Mouse (Mus musculus): Measurements from ENCODE around the gene Mpeg1.

Gene Mpeg1

DNA sequence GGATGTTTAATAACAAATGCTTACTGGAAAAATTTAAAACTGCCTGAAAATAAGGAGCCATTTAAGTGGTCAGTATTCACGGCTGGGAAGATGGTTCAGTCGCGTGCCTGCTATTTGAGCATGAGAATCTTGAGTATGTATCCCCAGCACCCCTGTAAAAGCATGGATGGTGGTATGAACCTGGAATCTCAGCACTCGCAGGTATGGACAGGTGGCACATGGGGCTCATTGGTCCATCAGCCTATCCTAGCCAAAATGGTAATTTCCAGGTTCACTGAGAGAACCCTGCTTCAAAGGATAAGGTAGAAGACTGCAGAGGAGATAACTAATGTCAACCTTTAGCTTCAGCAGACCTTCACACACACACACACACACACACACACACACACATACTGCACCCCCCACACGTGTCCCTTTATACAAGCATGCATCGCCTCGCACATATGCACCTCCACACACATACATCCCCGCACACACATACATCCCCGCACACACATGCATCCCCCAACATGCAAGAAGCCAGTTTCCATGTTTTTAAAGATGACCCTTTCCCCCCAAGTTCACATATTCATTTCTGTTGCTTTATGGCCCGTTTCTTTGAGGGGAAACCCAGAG, 5.1 kb downstream of the Mpeg1 start:
- DNase-seq (ENCODE audit: low spot score in 2 of 2): no peak

DNA sequence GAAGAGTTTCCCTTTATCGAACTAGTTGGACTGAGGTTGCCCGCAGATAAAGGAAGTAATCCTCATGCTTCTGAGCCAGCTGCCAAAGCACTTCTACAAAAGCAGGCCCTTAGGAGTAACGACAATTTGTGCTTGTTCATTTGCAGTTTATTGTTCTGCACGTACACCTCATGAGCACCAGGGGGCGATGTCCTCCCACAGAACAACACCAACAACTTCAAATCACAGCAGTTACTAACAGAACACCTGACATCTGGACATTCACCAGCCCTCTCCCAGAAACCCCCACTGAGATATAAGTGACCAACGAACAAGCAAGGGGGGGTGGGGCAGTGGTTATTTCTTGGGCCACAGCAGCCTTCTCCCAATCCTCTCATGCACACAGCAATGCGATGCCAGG, 5.6 kb downstream of the Mpeg1 start:
- DNase-seq (ENCODE audit: low spot score in 2 of 2): no peak

DNA sequence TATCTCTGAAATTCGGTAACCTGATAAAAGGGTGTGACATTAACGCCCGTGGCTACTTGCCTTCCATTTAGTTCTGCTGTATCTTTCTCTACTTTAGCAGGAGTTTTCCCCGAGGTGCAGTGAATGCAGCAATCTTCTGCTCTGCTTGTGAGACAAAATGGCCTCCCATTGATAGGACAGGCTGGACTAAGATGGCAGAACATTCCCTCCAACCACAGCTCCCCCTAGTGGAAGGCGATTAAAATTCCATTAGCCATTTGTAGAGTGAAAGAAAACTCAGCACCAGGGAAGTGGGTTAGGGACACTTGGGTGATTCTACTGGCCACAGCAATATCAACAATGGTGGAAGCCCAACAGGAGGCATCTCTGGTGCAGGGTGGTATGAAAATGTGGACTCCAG, 6.9 kb downstream of the Mpeg1 start:
- no peak for DNase-seq (ENCODE audit: low spot score in 2 of 2)

DNA sequence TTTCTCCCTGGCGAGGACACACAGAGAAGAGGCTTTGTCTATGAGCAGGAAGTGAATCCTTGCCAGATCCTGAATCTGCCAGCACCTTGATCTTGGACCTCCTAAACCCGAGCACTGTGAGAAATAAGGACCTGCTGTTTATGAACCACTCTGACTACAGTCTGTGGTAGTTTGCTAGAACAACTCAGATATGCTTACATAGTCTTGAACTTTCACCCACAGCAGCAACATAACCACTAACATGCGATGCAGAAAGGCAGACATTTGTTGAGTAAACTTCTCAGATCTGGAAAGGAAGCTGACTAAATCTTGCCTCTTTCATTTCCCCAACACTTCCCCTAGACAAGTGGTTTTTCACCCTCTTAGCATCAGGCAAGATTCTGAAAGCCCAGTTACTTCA, 11.3 kb downstream of the Mpeg1 start:
- DNase-seq (ENCODE audit: low spot score in 2 of 2): no peak

DNA sequence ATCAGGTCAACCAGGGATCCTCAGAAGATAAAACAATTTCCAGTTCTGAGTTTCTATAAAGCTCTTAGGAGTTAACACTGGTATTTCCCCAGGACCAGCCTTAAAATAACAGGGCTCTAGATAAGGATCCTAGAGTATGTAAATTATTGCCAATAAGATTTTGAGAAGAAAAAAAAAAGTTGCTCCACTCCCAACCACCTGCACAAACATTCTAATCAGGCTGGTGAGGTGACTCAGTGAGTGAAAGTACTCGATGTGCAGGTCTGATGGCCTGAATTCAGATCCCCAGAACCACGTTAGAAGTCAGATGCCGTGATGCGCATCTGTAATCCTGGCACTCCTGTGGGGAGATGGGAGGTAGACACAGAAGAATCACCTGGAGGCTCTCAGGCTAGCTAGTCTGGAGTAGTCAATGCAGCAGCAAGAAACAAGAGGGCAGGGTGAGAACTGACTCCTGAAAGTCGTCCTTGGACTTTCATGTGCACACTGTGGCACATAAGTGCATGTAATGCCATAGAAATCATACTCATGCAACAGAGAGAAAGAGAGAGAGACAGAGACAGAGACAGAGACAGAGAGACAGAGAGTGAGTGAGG, 11.9 kb downstream of the Mpeg1 start:
- no peak for DNase-seq (ENCODE audit: low spot score in 2 of 2)

DNA sequence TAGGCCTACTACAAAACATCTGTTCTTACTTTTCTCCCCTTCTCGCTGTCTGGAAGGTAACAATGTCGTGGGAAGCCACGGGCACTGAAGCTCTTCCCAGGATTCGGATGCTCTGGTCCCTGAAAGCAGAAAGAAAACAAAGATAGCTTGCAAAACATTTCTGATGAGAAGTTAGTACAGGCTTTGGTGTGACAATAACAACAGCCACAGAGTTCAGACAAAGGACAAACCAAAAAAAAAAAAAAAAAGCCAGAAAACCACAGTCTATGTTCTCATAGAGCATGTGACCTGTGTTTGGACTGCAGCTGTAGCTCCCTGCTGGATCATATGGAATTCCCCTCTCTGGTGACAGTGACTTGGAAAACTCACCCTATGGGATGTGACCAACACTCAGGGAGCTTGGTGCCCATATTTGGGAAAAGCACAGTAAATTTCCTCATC, 12.6 kb downstream of the Mpeg1 start:
- DNase-seq (ENCODE audit: low spot score in 2 of 2): no peak

DNA sequence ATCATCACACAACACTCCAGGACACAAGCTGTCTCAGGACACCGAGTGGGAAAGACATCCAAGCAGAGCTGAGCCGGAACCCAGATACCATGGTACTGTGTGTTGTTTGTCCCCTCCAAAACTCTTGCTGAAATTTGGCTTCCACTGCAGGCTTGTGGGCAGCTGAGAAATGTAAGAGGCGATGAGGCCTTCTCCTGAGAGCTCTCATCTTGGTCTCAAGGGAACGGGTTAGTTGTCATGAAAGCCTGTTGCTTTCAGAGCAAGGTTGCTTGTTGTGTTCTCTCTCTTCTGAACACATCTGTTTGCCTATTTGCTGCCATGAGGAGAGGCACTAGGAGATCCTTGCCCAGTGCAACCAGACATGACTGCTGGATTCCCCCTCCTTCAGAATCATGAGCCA, 13.4 kb downstream of the Mpeg1 start:
- no peak for DNase-seq (ENCODE audit: low spot score in 2 of 2)

DNA sequence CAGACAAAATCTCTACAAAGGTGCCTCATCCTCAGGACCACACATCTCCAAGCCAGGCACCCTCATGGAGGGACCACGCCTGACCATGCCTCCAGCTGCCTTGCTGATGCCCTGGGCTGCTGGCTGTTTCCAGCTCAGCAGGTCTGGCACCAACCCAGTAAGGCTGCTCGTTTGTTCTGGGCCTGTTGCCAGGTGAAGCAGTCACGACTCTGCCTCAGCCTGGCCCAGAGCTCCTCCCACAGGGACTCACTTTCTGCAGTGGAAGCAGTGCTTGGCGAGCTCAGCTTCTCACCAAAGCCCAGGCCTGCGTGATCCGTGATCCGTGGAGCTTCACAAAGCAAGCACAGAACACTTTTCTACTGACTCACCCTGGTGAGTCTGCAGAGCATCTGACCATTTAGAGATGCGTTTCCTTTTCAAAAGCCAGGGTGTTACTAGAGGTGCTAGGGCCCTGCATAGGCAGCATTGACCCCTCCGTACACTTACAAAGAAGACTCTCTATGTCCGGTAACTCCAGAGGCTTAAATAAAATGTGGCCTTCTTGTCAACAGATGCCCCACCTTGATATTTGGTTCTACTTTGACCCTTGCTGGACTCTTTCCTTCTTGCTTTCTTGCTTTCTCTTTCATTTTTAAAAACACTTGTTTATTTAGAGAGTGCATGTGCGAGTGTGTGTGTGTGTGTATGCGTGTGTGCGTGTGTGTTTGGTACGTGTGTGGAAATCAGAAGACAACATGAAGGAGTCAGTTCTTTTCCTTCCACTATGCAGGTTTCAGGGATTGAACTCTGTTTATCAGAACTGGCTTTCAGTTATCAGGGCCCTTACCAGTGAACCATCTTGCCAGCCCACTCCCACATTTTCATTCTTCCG, 15.0 kb downstream of the Mpeg1 start:
- DNase-seq (ENCODE audit: low spot score in 2 of 2): peak; percentile 79 to 87

DNA sequence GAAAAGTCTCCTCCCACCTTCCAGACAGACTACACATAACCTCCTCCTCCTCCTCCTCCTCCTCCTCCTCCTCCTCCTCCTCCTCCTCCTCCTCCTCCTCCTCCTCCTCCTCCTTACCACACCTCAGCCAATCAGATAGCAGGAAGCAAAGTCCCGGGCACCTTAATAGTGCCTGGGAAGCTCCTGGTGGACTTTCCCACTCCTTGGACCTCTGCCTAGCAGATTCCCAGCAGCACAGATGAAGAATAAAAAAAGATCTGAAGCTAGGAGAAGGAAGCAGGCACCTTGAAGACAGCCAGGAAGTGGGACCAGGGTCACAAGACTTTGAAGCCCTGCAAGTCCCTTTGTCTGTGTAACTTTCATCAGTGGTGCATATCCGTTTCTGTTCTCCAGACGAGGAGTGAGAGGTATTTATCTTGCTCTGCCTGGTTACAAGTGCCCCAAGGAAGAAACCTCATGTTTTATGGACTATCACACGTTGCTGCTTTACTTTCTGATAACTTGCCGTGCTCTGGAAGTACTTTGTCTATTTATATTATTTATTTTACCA, 16.2 kb downstream of the Mpeg1 start:
- DNase-seq (ENCODE audit: low spot score in 2 of 2): no peak

DNA sequence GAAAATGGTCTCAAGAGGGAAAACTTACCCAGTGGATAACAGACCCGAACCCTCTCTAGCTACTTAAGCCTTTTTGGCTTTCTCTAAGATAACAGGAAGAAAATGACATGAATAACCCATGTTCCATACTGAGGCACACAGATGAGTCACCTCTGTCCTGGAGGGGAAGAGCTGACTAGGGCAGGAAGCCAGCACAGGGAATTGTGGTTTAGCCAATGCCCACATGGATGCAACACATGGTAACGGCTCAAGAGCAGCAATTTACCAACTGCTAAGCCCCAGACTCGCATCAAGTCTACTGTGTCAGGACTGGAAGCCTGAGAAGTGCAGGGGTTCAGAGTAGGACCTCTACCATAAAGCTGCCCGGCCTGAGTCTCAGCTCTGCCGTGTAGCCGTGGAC, 17.8 kb downstream of the Mpeg1 start:
- DNase-seq (ENCODE audit: low spot score in 2 of 2): no peak

DNA sequence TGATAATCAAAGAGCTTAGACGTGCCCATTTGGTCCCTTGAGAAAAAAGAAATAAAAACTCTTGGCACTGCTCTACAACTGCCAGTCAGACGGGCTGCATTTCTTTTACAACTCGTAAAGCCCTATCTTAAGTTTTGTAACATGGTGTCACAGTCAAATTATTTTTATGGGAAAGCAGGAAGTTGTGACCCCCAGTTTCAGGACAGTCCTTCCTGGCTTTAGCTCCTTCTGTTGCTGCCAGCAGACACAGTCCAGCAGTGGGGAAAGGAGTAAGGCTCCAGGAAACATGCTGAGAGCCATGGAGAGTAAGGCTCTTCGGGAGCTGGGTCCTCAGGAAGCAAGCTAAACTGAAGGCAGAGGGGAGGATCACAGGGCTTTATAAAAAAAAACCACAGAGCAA, 23.2 kb downstream of the Mpeg1 start:
- no peak for DNase-seq (ENCODE audit: low spot score in 2 of 2)

DNA sequence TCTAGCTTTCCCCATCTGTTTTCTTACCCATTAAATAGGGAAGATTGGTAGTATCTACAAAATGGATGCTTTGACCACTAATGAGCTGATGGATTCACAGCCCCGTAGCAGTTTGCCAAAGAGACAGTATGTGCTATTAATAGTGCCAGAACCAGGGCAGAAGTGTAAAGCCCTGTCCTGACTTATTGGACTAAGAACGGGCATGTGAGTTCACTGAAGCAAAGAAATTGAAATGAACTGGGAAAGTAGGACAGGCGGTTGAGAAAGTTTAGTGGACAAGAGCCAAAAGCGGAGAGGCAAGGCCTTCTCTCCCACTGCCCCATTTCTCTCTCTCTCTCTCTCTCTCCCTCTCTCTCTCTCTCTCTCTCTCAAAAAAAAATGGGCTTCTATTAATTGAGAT, 23.6 kb downstream of the Mpeg1 start:
- no peak for DNase-seq (ENCODE audit: low spot score in 2 of 2)

DNA sequence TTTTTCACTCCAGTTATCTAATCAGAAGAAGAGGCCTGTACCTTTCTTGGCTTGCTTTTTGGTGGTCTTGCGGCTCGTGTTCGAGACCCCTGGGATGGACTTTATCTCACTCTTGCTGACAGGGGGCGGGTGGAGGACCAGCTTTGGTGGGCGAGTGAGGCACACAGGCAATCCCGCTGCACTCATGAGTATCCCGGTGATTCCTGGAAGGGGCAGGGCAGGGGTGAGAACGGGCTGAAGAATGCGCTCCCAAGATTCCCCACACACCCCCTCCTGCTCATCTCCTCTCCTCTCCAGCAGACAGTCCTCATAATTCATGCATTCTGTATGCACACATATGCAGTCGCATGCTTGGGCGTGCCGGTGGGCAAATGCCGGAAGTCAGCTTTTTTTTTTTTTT, 24.6 kb downstream of the Mpeg1 start:
- no peak for DNase-seq (ENCODE audit: low spot score in 2 of 2)

DNA sequence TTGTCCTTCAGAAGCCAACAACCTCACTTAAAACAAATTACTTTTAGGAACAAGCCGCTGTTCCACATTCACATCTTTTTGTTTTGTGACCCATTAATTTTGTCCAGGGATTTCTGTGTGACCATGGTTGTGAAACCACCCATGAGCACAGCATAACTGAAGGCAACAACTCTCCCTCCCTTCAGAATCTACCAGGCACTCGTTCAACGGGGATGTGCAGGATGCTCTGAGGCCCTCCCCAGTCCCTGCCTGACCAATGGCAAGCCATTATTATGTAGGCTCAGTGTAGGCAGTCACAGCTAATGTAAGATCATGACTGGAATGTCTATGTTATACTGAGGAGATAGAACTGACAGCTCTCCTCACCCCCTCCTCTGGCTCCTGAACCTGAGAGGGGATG, 25.1 kb downstream of the Mpeg1 start:
- no peak for DNase-seq (ENCODE audit: low spot score in 2 of 2)

DNA sequence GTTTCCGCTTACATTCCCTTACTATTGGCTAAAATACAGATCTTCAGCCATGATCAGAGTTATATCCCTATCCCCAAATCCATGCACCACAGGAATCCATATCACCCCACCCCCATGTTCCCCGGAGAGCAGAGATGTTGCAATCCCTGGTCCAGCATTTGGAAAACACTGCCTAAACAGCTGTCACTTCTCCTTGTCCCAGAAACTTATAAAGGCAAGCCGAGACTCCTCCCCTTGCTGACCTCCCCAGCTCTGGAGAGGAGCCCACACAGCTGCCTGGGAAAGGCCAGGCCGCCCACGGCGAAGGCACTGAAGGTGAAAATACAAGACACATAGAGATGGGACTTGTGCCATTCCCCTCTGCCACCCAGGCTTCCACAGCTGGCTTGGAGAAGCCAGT, 26.3 kb downstream of the Mpeg1 start:
- DNase-seq (ENCODE audit: low spot score in 2 of 2): no peak

DNA sequence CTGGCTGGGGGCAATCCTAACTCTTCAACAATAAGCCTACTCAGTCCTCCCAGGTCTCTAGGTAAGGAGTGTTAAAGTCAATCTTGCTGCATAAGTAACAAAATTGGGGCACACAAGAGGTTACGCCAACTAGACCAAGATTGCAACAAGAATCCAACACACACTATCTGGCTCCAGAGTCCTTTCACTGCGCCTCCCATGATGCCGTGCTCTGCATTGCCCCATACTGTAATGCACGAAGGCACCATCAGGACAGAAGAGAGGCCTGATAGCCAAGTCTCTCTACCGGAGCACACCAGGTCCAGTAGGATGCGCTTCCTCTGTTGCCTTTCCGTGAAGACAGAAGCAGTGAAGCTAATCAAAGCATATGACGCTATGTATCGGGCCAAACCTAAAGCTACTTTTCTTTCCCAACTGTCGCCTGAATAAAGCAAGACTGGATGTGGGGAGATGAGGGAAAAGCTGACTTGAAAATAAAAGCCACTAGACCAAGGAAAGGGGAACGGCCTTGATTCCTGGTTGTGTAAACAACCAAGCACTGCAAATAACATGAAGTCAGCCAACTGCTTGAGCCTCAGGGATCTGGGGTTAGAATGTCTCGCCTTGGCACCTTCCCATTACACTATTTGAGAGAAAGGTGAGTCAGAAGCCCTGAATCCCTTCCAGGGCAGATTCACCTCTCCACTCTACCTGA, 27.1 kb downstream of the Mpeg1 start:
- no peak for DNase-seq (ENCODE audit: low spot score in 2 of 2)

DNA sequence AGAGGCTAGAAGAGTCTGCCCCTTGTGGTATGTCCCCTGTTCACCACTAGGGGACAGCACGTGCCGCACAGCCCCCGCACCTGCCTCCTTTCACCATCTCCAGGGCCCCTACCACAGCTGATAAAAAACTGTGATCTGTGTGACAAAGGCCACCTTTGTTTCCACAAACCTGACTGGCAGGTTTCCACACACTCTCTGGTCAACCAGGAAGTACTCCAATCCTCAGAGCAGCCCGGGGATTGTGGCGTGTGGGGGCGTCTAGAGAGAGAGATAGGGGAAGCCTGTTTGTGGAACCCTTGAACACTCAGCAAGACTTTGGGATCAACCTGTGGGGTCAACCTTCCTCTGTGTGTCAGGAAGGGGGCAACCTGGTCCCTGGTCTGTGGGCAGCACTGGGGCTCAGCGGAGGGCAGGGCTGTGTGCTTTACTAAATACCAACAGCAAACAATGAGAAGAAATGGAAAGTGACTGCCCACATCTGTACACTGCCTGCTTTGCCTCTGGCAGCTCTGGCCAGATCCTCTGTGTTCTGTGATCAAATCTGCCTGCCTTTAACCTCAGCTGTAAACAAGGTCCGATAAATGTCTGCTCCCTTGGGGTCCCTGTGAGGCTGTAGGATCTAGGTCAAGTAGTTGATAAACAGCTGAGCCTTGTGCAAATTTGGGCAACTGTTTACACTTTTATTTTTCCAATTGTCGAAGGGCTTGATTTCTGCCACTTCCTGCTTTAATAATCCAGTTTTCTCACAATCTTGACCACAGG, 27.8 kb downstream of the Mpeg1 start:
- DNase-seq (ENCODE audit: low spot score in 2 of 2): no peak

DNA sequence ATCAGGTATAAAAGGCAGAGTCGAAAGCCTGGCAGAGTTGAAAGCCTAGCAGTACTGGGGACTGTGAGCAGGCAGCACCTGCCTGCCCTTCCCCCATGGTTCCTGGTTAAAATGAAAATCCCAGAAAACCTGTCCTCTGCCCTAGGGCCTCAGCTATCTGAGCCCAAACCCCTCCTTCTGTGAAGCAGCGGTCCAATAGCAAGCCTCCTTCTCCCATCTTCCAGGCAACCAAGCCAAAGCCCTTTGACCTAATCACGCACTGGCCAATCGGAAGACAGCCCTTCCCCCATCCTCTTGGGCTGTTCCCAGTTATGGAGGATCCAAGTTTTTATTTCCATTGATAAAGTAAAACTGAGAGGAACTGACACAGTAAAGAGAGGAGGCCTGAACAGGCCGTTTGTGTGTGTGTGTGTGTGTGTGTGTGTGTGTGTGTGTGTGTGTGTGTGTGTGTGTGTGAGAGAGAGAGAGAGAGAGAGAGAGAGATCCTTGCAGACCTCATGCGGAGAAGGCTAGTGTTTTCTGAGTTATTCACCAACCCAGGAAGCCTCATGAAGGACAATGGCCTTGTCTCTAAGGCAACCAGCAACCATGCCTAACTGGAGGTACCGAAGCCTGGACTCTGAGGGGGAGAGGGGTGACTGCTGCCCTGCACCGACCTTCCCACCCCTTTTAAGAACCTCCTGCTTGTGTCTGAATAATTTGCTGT, 28.5 kb downstream of the Mpeg1 start:
- DNase-seq (ENCODE audit: low spot score in 2 of 2): no peak

DNA sequence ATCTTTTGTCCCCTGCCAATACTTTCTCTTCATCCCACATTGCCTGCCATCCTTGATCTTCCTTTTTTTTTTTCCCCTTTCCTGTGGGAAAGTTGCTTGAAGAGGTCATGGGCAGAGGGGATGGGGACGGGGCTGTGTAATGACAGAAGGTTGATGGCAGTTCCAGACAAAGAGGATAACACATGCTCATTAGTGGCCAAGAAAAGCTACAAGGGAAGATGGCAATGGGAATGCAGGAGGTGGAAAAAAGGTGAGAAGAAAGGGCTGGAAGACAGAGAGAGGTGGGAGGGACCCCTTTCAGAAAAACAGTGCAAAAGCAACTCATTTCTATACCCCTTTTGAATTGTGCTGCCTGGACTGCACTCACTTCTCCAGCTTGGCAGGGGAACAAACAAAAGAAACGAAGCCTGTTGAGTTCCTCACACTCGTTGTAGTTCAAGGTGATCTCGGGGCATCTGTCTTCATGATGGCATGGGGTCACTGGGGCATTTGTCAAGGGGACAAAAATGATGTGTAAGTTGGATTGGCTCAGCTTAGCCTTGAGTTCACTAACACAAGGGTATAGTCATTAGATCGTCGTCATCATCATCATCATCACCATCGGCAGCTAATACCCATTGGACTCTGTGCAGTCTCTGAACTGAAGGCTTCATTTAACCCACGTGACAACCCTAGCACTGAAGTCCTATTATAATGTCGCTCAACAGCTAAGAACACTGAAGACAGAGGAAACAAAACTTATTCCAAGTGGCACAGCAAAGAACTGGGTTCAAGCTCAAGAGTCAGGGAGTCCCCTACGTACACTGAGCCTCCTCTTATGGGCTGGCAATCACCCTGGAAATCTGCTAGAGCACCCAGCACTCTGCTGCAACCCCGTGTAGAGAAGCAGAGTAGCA, 29.3 kb downstream of the Mpeg1 start:
- no peak for DNase-seq (ENCODE audit: low spot score in 2 of 2)

DNA sequence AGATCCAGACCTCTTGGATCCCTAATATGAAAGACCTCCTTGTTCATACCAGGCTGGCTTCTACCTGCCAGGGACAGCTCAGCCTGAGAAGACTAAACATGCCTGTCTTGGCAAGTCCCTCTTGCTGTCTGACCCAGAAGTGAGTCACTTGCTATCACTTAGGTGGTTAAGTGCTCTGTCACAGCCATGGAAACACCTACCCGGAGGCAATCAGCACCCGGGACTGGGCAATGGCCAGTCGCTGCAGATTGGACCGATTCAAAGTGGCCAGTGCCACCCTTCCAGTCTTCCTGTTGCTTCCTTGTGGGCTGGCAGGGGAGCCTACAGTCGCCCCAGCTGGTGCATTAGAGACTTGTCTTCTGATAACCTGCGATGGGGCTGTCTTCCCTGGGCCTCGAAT, 31.1 kb downstream of the Mpeg1 start:
- no peak for DNase-seq (ENCODE audit: low spot score in 2 of 2)
